Mouse (Mus musculus): ENCODE data around the gene Rcan3. TPM values are rescaled to one million over a fixed set of nuclear protein-coding genes. Genes with fewer than 3 reads are reported as not detected.
A peak's percentile ranks its signal among the peaks of the same experiment; 100 is the strongest.

The Rcan3 gene
- total and polyA plus RNA-seq, 3 experiments: 7.8 to 7.9 TPM; not detected in 1

GRCm38 (mm10) chr4:135382316-135382715 is 51.3 kb downstream of the Rcan3 start:
- Histone ChIP-seq H3K27me3 (ENCODE audit: control insufficient read depth in 1 of 2, insufficient read depth in 2 of 2, low read length in 2 of 2) (0 out of 4 replicates have a peak, but pooled peaks cover 0 to 1% of the 10 kb centered on the region in 2 experiments), H3K27ac (ENCODE audit: control insufficient read depth, low read depth, low read length) (no peak overlapping the region), H3K9ac (ENCODE audit: control insufficient read depth, low read depth, low read length, poor library complexity, severe bottlenecking) (no peak overlapping the region), H3K36me3 (ENCODE audit: control insufficient read depth in 1 of 2, insufficient read depth in 2 of 2, low read length in 2 of 2) (no peaks in the 10 kb centered on the region), H3K4me3 (ENCODE audit: control insufficient read depth in 1 of 2, insufficient read depth in 1 of 2, low read depth in 2 of 2, low read length in 2 of 2) (no peak overlapping the region), H3K4me1 (ENCODE audit: control insufficient read depth in 1 of 2, insufficient read depth in 2 of 2, low read length in 2 of 2) (0 out of 4 replicates have a peak, but pooled peaks cover 0 to 5% of the 10 kb centered on the region in 2 experiments), H3K9me3 (replicated peaks; ENCODE audit: insufficient read depth, low read length) (no peaks in the 10 kb centered on the region), H3K79me2 (ENCODE audit: control insufficient read depth, insufficient read depth, low read length, poor library complexity) (no peaks in the 10 kb centered on the region)
- peak; percentile 87 for DNase-seq (ENCODE audit: low read depth, low spot score)
- TF ChIP-seq SMC3 (IDR thresholded peaks at IDR 0.05; ENCODE audit: low read depth, low read length): peak; percentile 93
- no peak for TF ChIP-seq MYB (IDR thresholded peaks at IDR 0.05; ENCODE audit: low read depth, low read length)
- peak; percentile 92 for TF ChIP-seq RAD21 (IDR thresholded peaks at IDR 0.05; ENCODE audit: low read depth, low read length)
- peak; percentile 88 for TF ChIP-seq ZC3H11A (IDR thresholded peaks at IDR 0.05; ENCODE audit: low read depth, low read length)
- TF ChIP-seq NRF1 (IDR thresholded peaks at IDR 0.05; ENCODE audit: insufficient read depth, low read depth, low read length, poor library complexity, severe bottlenecking): no peak
- no peak for TF ChIP-seq MEF2A (IDR thresholded peaks at IDR 0.05; ENCODE audit: extremely low read depth, insufficient replicate concordance, low read depth, low read length, poor library complexity, severe bottlenecking)
- TF ChIP-seq KAT2A (conservative IDR thresholded peaks at IDR 0.05; ENCODE audit: low read depth, low read length): no peak
- TF ChIP-seq ZNF384 (IDR thresholded peaks at IDR 0.05; ENCODE audit: low read depth, low read length): no peak
- TF ChIP-seq CHD1 (IDR thresholded peaks at IDR 0.05; ENCODE audit: low read depth, low read length): no peak
- TF ChIP-seq ELF1 (IDR thresholded peaks at IDR 0.05; ENCODE audit: low read depth, low read length): no peak
- peak; percentile 96 to 99 (median 97) for TF ChIP-seq CTCF (IDR thresholded peaks at IDR 0.05 in 2 of 3, conservative IDR thresholded peaks at IDR 0.05 in 1 of 3; ENCODE audit: control insufficient read depth in 1 of 3, insufficient read depth in 1 of 3, low read depth in 2 of 3, low read length in 3 of 3, poor library complexity in 1 of 3, severe bottlenecking in 1 of 3)
- TF ChIP-seq NELFE (IDR thresholded peaks at IDR 0.05; ENCODE audit: low read depth, low read length): no peak

GRCm38 (mm10) chr4:135381355-135381754 is 52.3 kb downstream of the Rcan3 start:
- Histone ChIP-seq H3K36me3 (ENCODE audit: control insufficient read depth in 1 of 2, insufficient read depth in 2 of 2, low read length in 2 of 2) (no peaks in the 10 kb centered on the region), H3K9ac (ENCODE audit: control insufficient read depth, low read depth, low read length, poor library complexity, severe bottlenecking) (no peak overlapping the region), H3K4me3 (ENCODE audit: control insufficient read depth in 1 of 2, insufficient read depth in 1 of 2, low read depth in 2 of 2, low read length in 2 of 2) (no peak overlapping the region), H3K4me1 (ENCODE audit: control insufficient read depth in 1 of 2, insufficient read depth in 2 of 2, low read length in 2 of 2) (0 out of 4 replicates have a peak, but pooled peaks cover 0 to 5% of the 10 kb centered on the region in 2 experiments), H3K27ac (ENCODE audit: control insufficient read depth, low read depth, low read length) (no peak overlapping the region), H3K27me3 (ENCODE audit: control insufficient read depth in 1 of 2, insufficient read depth in 2 of 2, low read length in 2 of 2) (no peaks in the 10 kb centered on the region), H3K9me3 (replicated peaks; ENCODE audit: insufficient read depth, low read length) (no peaks in the 10 kb centered on the region), H3K79me2 (ENCODE audit: control insufficient read depth, insufficient read depth, low read length, poor library complexity) (no peaks in the 10 kb centered on the region)
- no peak for TF ChIP-seq RAD21 (IDR thresholded peaks at IDR 0.05; ENCODE audit: low read depth, low read length)
- TF ChIP-seq ZC3H11A (IDR thresholded peaks at IDR 0.05; ENCODE audit: low read depth, low read length): no peak
- TF ChIP-seq NELFE (IDR thresholded peaks at IDR 0.05; ENCODE audit: low read depth, low read length): no peak
- TF ChIP-seq TBP (IDR thresholded peaks at IDR 0.05; ENCODE audit: low read depth, low read length): no peak
- no peak for TF ChIP-seq ETS1 (IDR thresholded peaks at IDR 0.05; ENCODE audit: low read depth, low read length)
- TF ChIP-seq TCF12 (IDR thresholded peaks at IDR 0.05; ENCODE audit: low read depth, low read length): no peak
- DNase-seq (ENCODE audit: low read depth, low spot score): no peak
